Mouse (Mus musculus): ENCODE measurements around the gene Cfap97. TPM values are rescaled to one million over a fixed set of nuclear protein-coding genes. Genes with fewer than 3 reads are reported as not detected.

Gene Cfap97
- total RNA-seq, 2 experiments from 2014 or later: 9.4 to 11.5 TPM

- intact Hi-C loops (cut with DNase I): no loop called here
Measured at GRCm38 (mm10) chr8:46149782-46150181, 1.8 kb upstream of the Cfap97 start.

GRCm38 (mm10) chr8:46152064-46153031, 777 bp downstream of the Cfap97 start, which contains the start of gene Snx25:
Gene Snx25 (minus strand): TSS chr8:46152159.
- DNase-seq: peak; percentile 78 to 84
- intact Hi-C loops (cut with DNase I): no loop called here

More at GRCm38 (mm10) chr8:46149782-46150181, 1.8 kb upstream of the Cfap97 start:
- DNase-seq: no peak

GRCm38 (mm10) chr8:46153042-46153441, 1.5 kb downstream of the Cfap97 start:
- DNase-seq: no peak
- intact Hi-C loops (cut with DNase I): no loop called here

DNA sequence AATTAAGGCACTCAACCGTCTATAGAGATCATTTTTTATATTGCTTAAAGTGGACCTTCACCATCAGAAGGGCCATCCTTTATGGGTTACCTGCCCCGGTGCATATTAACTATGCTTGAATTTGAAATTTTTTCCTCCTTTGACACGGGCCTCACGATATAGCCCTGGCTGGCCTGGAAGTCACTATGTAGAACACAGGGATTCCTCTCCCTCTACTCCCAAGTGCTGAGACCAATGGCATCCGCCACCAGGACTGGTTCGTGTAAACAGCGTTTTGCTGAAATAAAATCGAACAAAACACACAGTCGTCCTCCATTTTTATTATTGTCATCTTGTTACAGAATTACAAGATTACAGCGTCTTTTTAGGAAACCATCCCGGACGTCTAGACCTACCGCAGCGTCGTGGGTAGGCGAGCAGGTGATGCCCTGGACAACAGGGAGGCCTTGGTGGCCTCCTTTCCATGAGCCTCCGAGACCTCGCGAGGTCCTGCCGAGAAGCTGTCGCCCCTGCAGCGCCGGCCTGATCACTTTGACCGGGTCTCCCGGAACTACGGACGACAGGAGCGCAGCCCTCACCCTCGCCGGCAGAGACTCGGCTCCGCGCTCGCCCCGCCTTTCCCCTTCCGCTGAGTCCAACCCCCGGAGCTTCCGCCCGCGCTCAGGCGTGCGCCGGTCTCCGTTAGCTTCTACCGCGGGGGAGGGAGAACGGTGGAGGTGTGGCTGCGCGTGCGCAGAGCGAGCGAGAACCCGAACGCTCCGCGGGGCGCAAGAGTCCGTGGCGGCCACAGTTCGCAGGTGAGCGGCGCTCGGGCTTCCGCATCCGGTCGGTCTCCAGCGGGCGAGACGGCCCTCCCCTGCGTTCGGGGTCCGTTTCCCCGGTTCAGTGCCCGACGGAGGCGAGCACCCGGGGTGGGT, 11.6 kb downstream of the Cfap97 start:
- intact Hi-C loops (cut with DNase I): no loop called here
- peak; percentile 93 to 95 for DNase-seq

- intact Hi-C loops (cut with DNase I): no loop called here
- no peak for DNase-seq
Measured at GRCm38 (mm10) chr8:46163870-46164190, 12.3 kb downstream of the Cfap97 start.

GRCm38 (mm10) chr8:46173651-46174050, 22.1 kb downstream of the Cfap97 start:
- DNase-seq: no peak
- intact Hi-C loops (cut with DNase I): no loop called here

DNA sequence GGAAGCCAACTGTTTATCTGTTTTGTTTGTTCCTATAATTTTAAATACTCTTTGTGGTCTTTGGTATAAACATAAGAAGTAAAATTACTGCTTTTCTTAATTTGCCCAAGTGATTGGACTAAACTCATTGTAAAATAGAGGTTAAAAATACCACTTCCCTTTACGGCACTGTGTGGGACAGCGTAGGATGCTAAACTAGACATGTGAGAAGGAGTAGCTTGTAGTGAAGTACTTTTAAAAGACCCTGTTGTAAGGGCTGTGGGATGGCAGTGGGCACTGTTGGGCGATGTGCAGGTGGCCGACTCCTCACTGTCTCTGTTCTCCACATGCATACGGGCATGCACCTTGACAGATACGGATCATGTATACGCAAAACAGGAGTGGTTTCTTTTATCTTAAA, 28.6 kb downstream of the Cfap97 start:
- DNase-seq: no peak
- intact Hi-C loops (cut with DNase I): loop anchor here (5.0 kb wide), 1 partner anchor 127 kb away; no protein-coding TSS in a partner anchor

DNA sequence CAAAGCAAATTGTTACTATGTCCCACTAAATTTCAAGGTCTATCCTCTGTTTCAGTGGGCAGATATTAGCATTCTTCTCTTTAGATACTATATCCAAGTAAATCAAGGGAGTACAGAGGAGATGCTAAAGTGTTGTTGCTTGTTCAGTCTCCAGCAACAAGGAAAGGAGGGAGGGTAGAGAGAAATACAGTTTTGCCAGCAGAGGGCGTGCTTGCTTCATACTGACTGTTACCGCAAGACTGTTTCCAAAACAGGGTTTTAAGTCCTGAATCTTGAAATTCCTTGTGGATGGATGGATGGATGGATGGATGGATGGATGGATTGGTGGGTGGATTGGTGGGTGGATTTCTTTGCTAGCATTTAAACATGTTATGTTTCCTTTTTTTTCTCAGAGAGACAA, 33.8 kb downstream of the Cfap97 start:
- intact Hi-C loops (cut with DNase I): loop anchor here (2.0 kb wide), 1 partner anchor 53 kb away; no protein-coding TSS in a partner anchor
- DNase-seq: peak in 1 of 2 experiments; percentile 35

- intact Hi-C loops (cut with DNase I): no loop called here
- no peak for DNase-seq
Measured at GRCm38 (mm10) chr8:46193100-46193499, 41.5 kb downstream of the Cfap97 start.

DNA sequence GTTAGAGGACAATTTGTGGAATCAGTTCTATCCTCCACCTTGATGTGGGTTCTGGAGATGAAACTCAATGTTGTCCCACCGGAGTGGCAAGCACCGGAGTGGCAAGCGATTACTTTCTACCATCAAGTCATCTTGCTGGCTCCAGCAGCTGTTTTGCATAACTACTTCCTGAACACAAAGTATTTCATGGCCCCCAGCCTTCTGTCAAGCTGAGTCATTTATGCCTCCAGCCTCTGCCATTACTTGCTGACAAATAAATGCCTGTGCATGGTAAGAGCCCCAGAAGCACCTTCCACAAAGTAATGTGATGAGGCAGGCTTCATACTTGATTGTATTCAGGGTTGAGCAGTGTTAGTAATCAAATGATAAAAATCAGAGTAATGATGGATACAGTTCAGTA, 45.3 kb downstream of the Cfap97 start:
- DNase-seq: no peak
- intact Hi-C loops (cut with DNase I): no loop called here

DNA sequence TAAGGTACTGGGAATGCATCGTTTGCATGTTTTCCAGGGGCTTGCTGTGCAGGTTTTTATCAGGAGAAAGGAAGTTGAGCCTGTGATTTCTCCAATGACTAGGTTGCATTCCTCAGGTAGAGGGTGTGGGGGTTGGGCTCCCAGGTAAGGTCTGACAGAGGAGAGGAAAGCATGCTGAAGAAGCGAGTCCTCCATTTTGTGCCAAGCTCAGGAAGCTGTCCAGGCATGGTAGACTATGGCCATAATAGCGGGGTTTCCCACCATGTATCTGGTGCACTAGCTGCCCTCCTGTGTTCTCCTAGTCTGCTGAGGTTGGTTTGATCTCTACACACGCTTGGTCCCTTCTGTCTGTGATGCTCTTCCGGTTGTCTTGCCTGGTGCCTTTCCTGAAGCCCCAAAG, 46.1 kb downstream of the Cfap97 start:
- intact Hi-C loops (cut with DNase I): no loop called here
- DNase-seq: no peak

GRCm38 (mm10) chr8:46202350-46202749, 50.8 kb downstream of the Cfap97 start:
- no peak for DNase-seq
- intact Hi-C loops (cut with DNase I): no loop called here

- no peak for DNase-seq
- intact Hi-C loops (cut with DNase I): no loop called here
Measured at GRCm38 (mm10) chr8:46204301-46204700, 52.7 kb downstream of the Cfap97 start.

GRCm38 (mm10) chr8:46204974-46205640, 53.5 kb downstream of the Cfap97 start:
- no peak for DNase-seq
- intact Hi-C loops (cut with DNase I): no loop called here

DNA sequence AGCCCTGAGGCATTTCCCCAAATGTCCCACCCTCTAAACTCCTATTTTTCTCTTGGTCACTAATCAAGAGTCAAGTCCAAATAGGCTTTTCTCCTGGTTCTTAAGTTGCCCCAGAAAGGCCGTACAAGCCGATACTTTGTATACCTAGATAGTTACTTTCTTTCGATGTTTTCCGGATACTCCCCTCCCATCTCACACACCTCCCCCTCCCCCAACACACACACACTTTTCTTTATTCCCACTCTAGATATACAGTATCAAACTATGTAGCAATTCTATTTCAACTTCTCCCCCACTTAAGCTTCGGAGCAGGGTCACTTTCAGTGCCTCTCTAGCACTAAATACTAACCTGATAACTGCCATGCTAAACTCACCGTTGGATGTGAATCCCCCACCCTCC, 54.5 kb downstream of the Cfap97 start:
- intact Hi-C loops (cut with DNase I): no loop called here
- no peak for DNase-seq

DNA sequence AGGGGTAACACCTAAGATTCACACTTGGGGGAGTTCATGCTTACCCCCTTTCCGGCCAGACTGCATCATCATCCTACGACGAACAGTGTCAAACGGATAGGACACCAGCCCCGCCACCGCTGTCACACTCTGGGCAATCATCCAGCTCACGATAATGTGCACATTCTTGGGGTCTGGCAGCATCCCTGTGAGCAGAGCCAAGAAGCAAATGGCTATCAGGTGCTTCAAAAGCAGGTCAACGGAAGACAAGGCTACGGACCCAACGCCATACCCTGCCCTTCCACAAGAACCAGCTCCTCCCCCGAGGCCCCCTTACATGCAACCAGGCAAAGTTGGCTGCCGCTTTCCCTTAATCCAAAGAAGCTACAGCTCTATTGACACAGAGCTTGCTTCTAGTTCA, 56.8 kb downstream of the Cfap97 start:
- peak; percentile 40 to 65 for DNase-seq
- intact Hi-C loops (cut with DNase I): no loop called here

GRCm38 (mm10) chr8:46209057-46209456, 57.5 kb downstream of the Cfap97 start:
- DNase-seq: peak in 1 of 2 experiments; percentile 32
- intact Hi-C loops (cut with DNase I): no loop called here

DNA sequence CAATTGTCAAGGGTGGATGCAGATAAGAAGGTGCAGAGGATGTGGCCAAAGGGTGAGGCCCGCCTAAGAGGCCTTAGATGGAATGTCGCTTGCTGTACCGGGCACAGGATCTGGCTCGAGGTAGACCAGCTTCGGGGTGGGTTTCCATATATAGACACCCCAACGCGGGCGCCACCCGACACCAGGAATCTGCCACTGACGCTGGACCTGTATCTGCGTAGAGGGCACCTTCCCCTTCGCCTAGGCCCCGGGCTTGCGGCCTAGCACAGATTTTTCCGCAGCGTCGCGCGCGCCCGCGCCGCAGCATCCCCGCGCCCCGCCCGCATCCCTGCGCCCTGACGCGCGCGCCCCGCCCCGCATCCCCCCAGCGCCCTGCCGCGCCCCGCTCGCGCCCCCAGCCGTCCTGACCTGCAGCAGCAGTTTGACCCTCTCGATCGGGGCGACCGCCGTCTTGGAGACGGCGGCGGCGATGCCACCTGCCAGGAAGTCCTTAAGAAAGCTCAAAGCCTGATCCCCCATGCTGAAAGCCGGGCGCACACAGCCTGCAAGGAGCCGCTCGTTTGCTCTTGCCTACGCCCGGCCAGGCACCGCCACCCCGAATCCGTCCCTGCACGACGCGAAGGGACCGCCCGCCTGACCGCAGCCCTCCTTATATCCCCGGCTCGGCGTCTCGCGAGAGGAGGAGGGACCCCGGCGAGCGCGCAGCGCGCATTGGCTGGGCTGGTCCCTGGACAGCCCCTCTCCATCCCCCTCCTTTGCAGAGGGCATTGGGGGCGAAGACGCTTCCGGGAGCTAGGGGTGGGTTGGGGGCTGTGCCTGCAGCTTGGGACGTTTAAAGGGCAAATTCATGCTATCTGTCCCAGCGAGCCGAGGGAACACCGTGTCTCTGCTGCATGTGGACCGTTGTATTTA, 59.1 kb downstream of the Cfap97 start, which contains the start of gene Slc25a4:
Gene Slc25a4, minus strand, starts transcription at position 881 of the 912 bp plus-strand sequence.
- DNase-seq: peak; percentile 96 to 97
- intact Hi-C loops (cut with DNase I): no loop called here

DNA sequence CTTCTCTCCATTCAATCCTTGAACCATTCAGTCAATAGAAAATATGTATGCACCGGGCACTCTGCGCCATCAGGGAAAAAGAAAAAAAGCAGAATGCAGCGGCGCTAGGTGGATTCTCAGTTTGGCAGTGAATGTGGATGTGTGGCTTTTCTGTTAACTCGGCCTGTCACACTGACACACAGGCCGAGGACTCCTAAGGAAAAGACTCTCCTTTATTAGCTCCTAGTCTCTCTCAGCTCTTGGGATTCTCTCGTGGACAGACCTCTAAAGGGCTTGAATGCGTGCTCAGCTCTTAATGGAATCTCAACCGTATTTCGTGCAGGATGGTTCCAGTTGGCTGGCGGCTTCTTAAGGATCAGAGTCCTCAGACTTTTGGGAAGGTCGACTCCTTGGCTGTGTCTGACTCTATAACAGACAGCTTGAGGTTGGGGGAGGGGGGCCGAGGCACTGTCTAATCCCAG, 60.1 kb downstream of the Cfap97 start:
- no peak for DNase-seq
- intact Hi-C loops (cut with DNase I): no loop called here
